Mouse (Mus musculus): ENCODE data around the gene Itpr3. TPM values are rescaled to one million over a fixed set of nuclear protein-coding genes. Genes with fewer than 3 reads are reported as not detected.

Itpr3 gene
- total and polyA plus RNA-seq, 2 experiments = 1.0 to 1.5 TPM

- Histone ChIP-seq H3K4me3 (ENCODE audit: insufficient read depth, low read depth, low read length) (no peak overlapping the region), H3K9ac (ENCODE audit: low read depth, low read length) (no peak overlapping the region), H3K4me1 (ENCODE audit: control insufficient read depth, insufficient read depth, low read length) (no peaks in the 10 kb centered on the region), H3K27ac (replicated peaks; ENCODE audit: insufficient read depth, low read depth, low read length) (no peak overlapping the region), H3K36me3 (ENCODE audit: control insufficient read depth, insufficient read depth, low read length) (no peaks in the 10 kb centered on the region), H3K27me3 (ENCODE audit: control insufficient read depth, insufficient read depth, low read length) (no peaks in the 10 kb centered on the region), H3K79me2 (ENCODE audit: control insufficient read depth, insufficient read depth, low read length) (no peaks in the 10 kb centered on the region)
- no peak for DNase-seq (ENCODE audit: extremely low read depth, low read depth, low spot score)
- TF ChIP-seq CTCF (IDR thresholded peaks at IDR 0.05; ENCODE audit: low read depth, low read length) (no peak), POLR2A (IDR thresholded peaks at IDR 0.05; ENCODE audit: extremely low read depth, insufficient read depth, low read length) (no peak)
- WGBS = 96% methylated on average over 6 of the region's 6 CpGs
Observed at GRCm38 (mm10) chr17:27045164-27045563, 11.9 kb upstream of the Itpr3 start.

- Histone ChIP-seq H3K9ac (ENCODE audit: low read depth, low read length) (no peak overlapping the region), H3K4me1 (ENCODE audit: control insufficient read depth, insufficient read depth, low read length) (no peaks in the 10 kb centered on the region), H3K36me3 (ENCODE audit: control insufficient read depth, insufficient read depth, low read length) (no peaks in the 10 kb centered on the region), H3K4me3 (ENCODE audit: insufficient read depth, low read depth, low read length) (no peak overlapping the region), H3K27me3 (ENCODE audit: control insufficient read depth, insufficient read depth, low read length) (no peaks in the 10 kb centered on the region), H3K27ac (replicated peaks; ENCODE audit: insufficient read depth, low read depth, low read length) (no peak overlapping the region), H3K79me2 (ENCODE audit: control insufficient read depth, insufficient read depth, low read length) (no peaks in the 10 kb centered on the region)
- DNase-seq (ENCODE audit: extremely low read depth, low read depth, low spot score) = no peak
- WGBS = 86% methylated on average over 14 of the region's 14 CpGs
- TF ChIP-seq POLR2A (IDR thresholded peaks at IDR 0.05; ENCODE audit: extremely low read depth, insufficient read depth, low read length) (no peak), CTCF (IDR thresholded peaks at IDR 0.05; ENCODE audit: low read depth, low read length) (peak; percentile 45; the same call in 1 of the 2 replicates)
Observed at GRCm38 (mm10) chr17:27047762-27048444, 9.2 kb upstream of the Itpr3 start.

GRCm38 (mm10) chr17:27048445-27049239 lies 8.5 kb upstream of the Itpr3 start:
- H3K27me3 ChIP-seq (ENCODE audit: control insufficient read depth, insufficient read depth, low read length) = no peaks in the 10 kb centered on the region
- H3K9ac ChIP-seq (ENCODE audit: low read depth, low read length) = no peak overlapping the region
- TF ChIP-seq CTCF (IDR thresholded peaks at IDR 0.05; ENCODE audit: low read depth, low read length) (no peak), POLR2A (IDR thresholded peaks at IDR 0.05; ENCODE audit: extremely low read depth, insufficient read depth, low read length) (no peak)
- no peak overlapping the region for H3K4me3 ChIP-seq (ENCODE audit: insufficient read depth, low read depth, low read length)
- 86% methylated on average over 14 of the region's 14 CpGs for WGBS
- H3K36me3 ChIP-seq (ENCODE audit: control insufficient read depth, insufficient read depth, low read length) = no peaks in the 10 kb centered on the region
- DNase-seq (ENCODE audit: extremely low read depth, low read depth, low spot score) = no peak
- H3K27ac ChIP-seq (replicated peaks; ENCODE audit: insufficient read depth, low read depth, low read length) = no peak overlapping the region
- no peaks in the 10 kb centered on the region for H3K4me1 ChIP-seq (ENCODE audit: control insufficient read depth, insufficient read depth, low read length)
- no peaks in the 10 kb centered on the region for H3K79me2 ChIP-seq (ENCODE audit: control insufficient read depth, insufficient read depth, low read length)

- 83% methylated on average over 5 of the region's 5 CpGs for WGBS
Observed at GRCm38 (mm10) chr17:27050853-27051252, 6.3 kb upstream of the Itpr3 start.

GRCm38 (mm10) chr17:27051514-27051913 lies 5.6 kb upstream of the Itpr3 start:
- no peaks in the 10 kb centered on the region for H3K27me3 ChIP-seq (ENCODE audit: control insufficient read depth, insufficient read depth, low read length)
- WGBS = 36% methylated on average over 11 of the region's 11 CpGs
- H3K36me3 ChIP-seq (ENCODE audit: control insufficient read depth, insufficient read depth, low read length) = no peaks in the 10 kb centered on the region
- no peak for DNase-seq (ENCODE audit: extremely low read depth, low read depth, low spot score)
- no peaks in the 10 kb centered on the region for H3K79me2 ChIP-seq (ENCODE audit: control insufficient read depth, insufficient read depth, low read length)
- no peaks in the 10 kb centered on the region for H3K4me1 ChIP-seq (ENCODE audit: control insufficient read depth, insufficient read depth, low read length)
- H3K9ac ChIP-seq (ENCODE audit: low read depth, low read length) = peak overlapping the region; percentile 36; the same call in 1 of the 2 replicates
- no peak overlapping the region for H3K27ac ChIP-seq (replicated peaks; ENCODE audit: insufficient read depth, low read depth, low read length)
- H3K4me3 ChIP-seq (ENCODE audit: insufficient read depth, low read depth, low read length) = peak overlapping the region; percentile 39; the same call in 1 of the 2 replicates
- TF ChIP-seq CTCF (IDR thresholded peaks at IDR 0.05; ENCODE audit: low read depth, low read length) (no peak), POLR2A (IDR thresholded peaks at IDR 0.05; ENCODE audit: extremely low read depth, insufficient read depth, low read length) (no peak)

More at GRCm38 (mm10) chr17:27050853-27051252, 6.3 kb upstream of the Itpr3 start:
- Histone ChIP-seq H3K36me3 (ENCODE audit: control insufficient read depth, insufficient read depth, low read length) (no peaks in the 10 kb centered on the region), H3K4me3 (ENCODE audit: insufficient read depth, low read depth, low read length) (no peak overlapping the region), H3K4me1 (ENCODE audit: control insufficient read depth, insufficient read depth, low read length) (no peaks in the 10 kb centered on the region), H3K9ac (ENCODE audit: low read depth, low read length) (no peak overlapping the region), H3K27ac (replicated peaks; ENCODE audit: insufficient read depth, low read depth, low read length) (no peak overlapping the region), H3K27me3 (ENCODE audit: control insufficient read depth, insufficient read depth, low read length) (no peaks in the 10 kb centered on the region), H3K79me2 (ENCODE audit: control insufficient read depth, insufficient read depth, low read length) (no peaks in the 10 kb centered on the region)
- DNase-seq (ENCODE audit: extremely low read depth, low read depth, low spot score) = no peak
- TF ChIP-seq POLR2A (IDR thresholded peaks at IDR 0.05; ENCODE audit: extremely low read depth, insufficient read depth, low read length) (no peak), CTCF (IDR thresholded peaks at IDR 0.05; ENCODE audit: low read depth, low read length) (no peak)
